Mouse (Mus musculus) spleen, postnatal 14 days (tissue): Measurements from ENCODE around the gene Ptpn11.

Source experiments
- DNase-seq, 2 experiments: peaks; one replicate each; pipeline ENCODE4 v3.0.0; 2021 to 2022; ENCODE audit warnings: low spot score in 2 of 2

The Ptpn11 gene

DNA sequence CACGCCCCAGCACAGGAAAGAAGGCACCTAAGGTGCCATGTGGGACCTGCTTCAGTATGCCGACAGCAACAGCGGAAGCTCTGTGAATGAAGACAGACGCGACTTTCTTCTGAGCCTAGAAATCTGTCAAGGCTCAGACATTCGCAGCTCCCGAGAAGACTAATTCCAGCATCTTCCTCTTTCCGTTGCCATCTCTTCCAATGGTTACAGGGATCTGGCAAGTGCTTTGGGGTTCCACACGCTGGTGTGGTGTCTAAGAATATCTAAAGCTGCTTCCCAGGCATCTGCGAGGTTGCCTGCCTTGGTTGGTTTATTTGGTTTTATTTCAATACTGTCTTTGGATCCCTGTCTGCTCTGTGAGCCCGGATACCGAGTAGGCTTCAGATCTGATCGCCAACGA lies 65.6 kb downstream of the Ptpn11 start:
- no peak for DNase-seq

DNA sequence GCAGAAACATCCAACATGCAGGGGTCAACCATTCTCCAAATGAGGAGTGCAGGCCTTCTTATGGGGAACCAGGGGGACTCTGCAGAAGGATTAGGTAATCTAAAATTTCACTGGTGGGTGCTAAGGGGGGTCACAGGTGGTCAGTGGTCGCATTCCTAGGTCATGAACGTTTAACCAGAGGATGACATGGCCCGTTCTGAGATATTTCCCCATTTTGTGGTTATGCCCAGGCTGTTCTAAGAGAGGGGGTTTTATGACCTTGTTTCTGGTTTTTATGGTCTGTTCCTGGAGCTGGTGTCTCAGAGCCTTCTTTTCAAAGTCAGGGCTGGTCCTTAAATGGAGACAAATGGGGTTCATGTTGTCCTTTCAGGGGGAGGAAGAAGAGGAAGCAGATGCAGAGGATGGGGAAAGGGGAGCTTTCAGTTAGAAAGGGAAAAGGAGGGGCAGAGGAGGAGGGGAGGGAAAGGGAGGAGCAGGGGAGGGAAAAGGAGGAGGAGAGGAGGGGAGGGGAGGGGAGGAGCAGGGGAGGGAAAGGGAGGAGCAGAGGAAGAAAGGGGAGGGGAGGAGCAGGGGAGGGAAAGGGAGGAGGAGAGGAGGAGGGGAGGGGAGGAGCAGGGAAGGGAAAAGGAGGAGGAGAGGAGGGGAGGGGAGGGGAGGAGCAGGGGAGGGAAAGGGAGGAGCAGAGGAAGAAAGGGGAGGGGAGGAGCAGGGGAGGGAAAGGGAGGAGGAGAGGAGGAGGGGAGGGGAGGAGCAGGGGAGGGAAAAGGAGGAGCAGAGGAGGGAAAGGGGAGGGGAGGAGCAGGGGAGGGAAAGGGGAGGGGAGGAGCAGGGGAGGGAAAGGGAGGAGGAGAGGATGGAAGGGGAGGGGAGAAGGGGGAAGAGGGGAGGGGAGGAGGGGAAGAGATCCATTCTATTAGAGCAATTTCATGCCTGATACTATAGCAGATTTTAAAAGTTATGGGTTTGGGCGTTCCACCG lies 66.7 kb downstream of the Ptpn11 start:
- no peak for DNase-seq

DNA sequence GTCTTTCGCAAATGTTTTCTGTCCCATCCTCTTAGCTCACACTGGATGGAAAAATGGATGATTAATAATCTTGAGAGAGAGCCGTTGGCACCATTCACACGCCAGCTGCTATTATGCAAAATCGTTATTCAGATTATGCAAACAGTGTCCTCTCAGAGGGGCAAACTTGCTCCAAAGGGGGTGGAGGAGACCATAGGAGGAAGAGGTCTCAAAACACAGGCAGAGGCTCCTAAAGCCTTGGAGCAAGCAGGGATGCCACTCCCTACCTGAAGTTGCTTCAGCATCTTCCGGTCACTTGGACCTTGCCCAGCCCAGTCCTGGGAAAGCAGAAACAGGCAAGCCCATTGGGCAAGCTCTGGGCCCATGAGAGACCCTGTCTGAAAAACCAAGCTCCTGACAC lies 67.8 kb downstream of the Ptpn11 start:
- no peak for DNase-seq

DNA sequence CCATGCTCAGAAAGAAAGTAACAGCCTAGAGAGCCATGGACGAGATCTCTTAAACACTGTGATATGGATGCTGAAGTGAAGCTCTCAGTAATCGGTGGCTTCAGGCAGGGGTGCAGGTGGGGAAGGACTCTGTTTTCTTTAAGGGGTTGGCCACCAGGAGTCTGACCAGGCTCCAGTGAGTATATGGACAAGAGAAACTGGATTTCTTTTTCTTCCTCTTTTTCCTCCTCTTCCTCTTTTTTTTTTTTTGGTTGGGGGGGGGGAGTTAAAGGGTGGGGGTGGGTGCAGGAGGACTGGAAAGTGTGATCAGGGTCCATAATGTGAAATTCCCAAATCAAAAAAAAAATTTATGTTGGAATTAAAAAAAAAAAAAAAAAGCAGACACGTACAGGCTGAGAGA lies 68.6 kb downstream of the Ptpn11 start:
- no peak for DNase-seq

DNA sequence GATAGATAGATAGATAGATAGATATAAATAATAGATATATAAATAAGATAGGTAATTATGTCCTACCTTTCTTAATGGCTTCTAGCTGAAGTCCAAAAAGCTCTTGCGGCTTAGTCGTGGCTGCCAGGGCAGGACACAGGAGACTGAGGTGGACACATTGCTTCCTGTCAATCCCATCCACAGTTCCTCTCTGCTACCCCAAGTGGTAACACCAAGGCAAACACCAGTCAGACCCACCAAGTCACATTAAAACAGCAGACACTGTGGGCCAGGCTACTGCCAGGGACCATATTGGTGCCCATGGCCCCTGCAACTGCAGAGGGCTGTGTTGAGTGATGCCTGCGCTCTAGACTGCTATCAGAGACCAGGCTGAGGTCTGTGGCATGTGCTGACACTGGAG lies 69.2 kb downstream of the Ptpn11 start:
- no peak for DNase-seq

DNA sequence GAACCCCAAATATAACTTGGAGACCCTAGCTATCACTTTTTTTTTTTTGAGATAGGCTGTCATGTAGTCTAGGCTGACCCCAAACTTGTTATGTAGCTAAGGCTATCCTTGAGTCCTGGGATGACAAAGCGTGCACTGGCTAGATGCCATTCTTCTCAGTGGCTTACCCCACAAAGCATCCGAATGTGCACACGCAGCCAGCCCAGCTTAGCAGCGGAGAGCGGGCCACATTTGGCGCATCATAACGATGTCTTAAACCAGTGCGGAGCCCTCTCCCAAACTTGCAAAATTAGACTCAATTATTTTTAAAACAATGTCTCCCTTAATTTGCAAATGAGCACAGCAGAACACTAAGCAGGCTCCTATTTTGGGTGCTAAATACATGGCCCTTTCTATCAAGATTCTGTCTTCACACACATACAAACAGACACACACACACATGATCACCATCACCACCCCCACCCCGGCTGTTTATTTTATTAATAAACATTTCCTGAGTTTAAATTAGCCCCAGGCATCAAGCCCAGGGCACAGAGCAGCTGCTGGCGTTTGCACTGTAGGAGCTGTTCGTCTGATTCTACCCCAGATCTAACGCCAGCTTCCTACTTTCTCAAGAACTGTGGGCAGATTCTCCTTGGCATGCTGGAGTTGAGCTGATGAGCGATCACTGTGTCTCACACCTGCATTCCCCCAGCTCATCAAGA lies 71.7 kb downstream of the Ptpn11 start:
- no peak for DNase-seq

DNA sequence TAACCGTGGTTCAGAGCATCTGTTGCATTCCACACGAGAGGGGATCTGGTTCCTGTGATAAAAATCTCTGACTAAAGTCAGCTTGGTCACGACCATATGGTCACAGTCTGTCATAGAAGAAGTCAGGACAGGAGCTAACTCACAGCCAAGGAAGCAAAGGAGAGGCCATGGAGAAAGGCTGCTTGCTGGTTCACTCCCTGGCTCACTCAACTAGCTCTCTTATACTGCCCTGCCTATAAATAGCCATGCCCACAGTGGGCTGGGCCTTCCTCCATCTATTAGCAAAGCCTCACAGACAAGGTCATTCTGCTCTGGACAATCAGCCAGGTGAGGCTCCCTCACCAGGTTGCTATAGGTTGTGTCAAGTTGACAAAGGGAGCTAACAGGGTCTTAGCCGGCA lies 72.9 kb downstream of the Ptpn11 start:
- DNase-seq = no peak

DNA sequence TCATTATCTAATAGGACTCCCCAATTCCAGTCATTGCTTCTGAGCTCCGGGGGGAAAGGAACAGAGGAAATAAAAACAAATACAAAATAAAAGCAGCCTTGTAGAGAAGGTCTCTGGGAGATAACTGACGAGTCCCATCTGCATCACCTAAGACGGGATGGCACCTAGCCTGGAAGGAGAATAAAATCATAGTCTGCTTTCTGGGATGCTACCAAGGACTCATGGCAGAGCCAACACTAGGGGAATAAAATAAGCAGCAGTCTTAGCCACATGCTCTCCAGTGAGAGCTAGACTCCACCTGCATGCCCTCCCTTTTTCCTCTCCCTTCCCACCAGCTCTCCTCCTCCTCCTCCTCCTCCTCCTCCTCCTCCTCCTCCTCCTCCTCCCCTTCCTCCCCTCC lies 74.3 kb downstream of the Ptpn11 start:
- DNase-seq = no peak

DNA sequence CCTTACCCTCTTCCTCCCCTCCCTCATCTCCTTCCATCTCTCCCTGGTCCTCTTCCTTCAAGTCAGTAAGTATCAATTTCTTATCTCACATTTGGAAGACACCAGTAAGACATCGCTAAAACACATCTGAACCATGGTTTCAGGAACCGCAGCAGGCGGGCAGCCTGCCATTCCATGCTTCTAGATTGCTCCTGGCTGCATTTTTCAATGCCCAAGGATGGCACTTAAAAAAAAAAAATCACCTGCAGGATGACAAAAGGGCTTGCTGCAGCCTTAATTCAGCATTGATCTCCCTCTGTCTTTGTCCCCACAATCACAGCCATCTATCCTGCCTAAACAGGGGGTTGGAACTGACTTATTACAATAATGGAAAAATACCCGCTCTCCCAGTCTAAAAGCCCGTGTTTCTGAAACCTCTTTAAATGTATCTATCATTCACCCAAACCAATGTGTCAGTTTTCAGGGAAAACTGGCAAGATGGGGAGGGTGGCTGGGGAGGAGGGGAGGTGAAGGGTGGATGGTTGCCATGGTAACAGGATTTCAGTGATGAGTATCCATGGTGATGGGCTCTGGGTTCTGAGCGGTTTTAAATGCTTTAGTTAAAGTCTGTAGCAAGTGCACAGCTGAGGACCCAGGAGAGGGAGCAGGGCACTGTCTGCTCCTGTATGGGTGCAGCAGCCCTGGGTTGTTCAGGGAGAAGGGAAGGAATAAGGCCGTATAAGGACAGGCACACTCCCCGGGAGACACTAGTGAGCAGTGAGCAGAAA lies 75.6 kb downstream of the Ptpn11 start:
- no peak for DNase-seq

DNA sequence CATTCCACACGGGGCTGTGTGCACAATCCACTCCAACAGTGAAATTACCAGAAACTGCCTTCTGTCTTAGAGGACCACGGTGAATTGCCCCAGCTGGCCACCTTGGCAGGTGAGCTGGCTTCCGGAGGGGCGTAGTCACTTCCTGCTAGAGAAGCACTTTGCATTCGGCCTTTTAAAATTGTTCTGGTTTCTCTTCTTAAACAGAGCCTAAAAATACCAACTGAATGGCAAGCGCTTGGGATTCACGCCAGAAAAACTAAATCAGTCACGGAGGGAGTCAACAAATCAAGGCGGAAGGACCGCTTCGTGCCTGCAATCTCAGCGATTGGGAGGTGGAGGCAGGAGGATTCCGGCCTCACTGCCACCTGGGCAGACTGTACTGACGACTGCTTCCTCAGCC lies 77.0 kb downstream of the Ptpn11 start:
- no peak for DNase-seq

DNA sequence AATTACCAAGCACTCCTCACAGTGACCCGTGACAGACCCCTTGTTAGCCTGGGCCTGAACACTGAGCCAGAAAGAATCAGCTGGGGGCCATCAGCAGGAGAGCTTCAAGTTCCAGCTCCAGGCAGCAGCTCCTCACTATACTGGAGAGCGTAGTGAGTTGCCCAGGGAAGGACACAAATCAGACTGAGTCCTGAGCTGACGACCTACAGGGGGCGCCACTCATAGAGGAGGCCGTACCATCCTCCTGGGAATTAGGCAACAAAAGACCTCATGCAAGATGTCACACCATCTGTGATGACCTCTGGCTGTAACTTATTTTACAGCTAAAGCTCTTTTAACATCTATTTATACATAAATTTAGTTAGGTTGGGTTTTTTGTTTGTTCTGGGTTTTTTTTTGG lies 78.8 kb downstream of the Ptpn11 start:
- DNase-seq = peak in 1 of 2 experiments; percentile 11

DNA sequence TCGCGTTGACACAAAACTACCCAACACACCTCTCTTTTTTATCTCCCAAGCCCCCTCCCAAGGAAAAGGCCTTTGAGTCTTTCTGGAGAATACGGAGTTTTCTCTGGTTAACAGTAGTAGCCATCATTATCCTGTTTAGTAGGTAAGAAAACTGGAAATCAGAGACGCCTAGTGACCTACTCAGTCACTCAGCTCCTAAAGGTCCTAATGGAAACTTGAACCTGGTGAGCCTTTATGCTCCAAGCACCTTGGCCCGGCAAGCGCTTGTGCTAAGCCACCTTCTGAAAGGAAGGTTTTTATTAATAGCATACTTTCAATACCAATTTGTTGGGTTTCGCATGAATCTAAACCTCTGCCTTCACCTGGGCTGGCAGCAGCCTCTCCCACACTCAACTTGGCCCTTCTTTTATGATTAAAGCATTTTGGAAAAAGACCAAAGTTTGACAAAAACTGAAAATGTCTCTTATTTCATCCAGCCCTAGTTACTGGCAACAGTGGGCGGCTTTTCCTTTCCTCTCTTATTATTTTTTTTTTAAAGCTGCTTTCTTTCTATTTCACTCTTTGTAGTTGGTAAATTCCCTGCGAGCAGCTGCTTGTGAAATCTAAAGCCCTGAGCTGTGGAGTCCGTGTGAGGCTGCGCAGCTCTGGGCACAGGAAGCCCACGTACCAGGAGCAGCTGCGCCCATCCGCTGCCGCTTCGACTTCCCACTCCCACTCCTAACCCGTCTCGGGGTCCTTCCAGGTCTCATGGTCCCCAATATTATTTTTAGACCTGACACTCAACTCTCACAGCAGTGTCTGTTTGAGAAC lies 79.9 kb downstream of the Ptpn11 start:
- DNase-seq = no peak

DNA sequence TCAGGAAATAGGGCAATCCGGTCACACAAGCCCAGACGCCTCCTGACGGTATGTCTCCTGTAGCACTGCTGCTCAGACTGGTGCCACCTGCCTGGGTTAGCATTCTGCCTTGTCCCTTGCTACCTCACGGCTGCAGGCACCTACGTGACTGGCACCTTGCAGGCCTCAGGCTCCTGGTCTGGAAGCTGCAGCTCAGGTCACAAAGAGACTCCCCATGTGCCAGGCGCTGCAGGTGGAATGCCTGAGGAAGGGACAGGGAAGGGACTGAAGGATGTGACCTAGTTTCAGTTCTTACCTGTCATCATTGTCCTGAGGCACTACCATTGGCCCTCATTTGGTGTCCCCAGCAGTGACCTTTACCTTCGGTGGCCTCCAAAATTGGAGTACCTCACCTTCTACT lies 82.0 kb downstream of the Ptpn11 start:
- DNase-seq = no peak

DNA sequence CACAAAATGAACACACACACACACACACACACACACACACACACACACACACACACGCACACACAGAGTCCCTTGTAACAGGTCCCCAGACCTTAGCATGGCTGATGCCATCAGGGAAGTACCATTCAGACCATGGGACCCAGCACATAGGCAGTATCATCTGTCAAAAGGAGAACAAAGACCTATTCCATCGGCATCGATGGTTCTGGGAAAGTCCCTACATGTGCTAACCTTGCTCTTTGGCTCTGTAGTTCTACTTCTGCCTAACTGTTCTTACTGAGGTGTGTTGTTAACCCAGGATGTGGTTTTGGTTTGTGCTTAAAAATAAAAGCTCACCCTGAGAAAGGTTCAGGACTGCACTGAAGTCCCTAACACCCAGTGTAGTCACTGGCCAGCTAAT lies 84.3 kb downstream of the Ptpn11 start:
- peak in 1 of 2 experiments; percentile 3 for DNase-seq

DNA sequence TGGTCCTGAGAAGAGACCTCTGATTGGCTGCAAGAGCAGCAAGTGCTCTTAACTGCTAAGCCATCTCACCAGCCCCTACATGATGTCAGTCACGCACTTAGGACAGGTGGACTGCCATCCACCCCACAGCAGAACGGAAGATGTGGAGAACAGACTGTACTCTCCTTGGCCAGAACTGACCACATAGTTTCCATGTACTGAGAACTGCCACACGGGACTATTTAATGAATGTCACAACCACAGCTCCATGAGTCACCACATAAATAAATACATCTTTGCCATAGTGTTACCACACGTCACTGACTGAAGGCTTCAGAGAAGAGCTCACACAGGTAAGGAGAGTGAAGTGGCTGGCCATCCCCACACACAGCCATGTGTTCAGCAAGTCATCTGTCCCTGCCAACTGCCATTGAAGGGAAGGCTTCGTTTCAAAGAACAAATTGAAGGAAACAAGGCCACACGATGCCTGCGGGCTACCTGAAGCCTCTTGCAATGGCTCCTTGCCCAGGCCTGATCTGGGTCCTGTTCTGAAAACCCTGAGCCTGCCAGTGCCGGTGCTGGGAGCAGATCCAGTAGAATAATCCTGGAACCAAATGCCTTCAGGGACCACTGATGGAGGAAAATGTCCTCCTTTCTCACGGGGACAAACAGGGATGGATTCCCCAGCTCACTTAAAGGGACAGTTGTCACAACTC lies 90.2 kb downstream of the Ptpn11 start:
- no peak for DNase-seq

DNA sequence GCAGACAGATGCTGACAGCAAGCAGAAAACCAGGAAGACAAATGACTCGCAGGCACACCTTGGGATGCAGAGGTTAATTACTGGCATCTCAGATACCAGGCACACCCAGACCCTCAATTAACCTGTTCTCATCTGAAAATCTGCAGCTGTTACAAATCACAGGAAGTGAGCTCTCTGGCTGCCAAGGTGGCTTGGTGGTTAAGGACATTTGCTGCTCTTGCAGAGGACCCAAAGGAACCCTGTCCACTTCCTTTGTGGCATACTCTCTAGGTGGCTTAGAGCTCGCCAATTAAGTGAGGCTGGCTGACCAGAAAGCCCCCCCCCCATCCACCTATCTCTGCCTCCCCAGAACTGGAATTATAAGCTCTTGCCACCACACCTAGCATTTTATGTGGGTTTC lies 91.1 kb downstream of the Ptpn11 start:
- DNase-seq = no peak

DNA sequence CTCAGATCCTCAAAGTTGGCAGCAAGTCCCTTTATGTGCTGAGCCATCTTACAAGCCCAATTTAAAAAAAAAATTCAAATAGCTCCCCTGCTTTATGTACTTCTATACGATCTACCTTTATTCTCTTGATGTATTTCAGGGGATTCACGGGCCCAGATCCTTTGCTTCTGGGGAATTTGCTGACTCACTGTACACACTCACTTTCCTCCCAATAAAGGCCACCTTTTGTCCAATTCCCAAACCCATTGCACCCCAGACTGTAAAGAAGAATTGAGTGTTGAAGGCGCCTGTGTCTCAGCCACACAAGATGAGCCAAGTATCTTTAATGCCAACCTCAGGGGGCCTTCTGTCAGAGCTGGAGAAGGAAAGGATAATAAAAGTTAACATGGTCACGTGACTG lies 93.2 kb downstream of the Ptpn11 start:
- DNase-seq = no peak

DNA sequence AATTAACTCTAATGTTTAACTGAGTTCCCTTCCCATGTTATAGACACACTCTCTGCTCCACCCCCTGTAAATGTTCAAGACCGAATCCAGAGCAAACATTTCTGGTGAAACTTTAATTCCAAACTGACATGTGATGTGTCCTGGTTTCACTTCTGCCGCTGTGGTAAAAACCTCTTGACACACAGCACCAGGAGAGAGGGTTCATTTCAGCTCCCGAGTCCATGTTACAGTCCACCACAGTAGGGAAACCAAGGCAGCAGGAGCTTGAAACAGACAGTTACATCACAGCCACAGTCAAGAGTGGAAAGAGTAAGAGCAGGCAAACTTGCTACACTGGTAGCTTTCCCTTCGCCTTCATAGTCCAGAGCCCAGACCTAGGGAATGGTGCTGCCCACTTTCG lies 94.5 kb downstream of the Ptpn11 start:
- DNase-seq = no peak

DNA sequence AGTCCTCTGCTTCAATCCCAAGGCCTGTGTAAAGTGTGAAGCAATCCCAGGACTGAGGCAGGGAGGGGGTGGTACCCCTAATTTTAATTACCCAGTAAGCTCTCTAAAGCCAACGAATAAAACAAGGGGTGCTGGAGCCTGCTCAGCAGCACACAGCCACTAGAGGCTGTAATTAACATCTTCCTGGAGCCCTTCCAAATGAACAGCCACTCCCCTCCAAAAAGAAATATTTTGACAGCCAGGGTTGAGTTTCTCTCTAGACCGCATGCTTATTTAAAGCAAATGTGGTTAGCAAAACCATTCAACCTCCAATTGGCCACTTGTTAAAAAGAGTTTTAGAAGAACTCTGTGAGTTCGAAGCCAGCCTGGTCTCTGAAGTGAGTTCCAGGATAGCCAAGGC lies 97.9 kb downstream of the Ptpn11 start:
- DNase-seq = no peak

DNA sequence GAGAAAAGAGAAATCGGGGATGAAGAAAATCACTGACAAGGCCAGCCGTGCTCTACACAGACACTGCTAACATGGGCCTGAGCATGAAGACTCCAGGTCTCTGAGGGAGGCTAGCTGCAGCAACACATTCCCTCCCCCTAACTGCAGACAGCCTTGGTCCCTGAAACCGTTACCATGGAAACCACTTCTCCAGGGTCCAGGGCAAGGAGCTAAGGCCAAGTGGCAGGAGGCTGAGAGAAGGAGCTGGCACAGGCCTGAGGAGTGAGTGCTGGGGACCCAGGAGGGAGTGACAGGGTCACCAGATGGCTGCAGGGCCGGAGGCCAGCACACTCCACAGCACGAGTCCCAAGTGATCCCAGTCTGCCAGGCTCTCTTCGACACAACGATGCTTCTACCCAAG lies 101.5 kb downstream of the Ptpn11 start:
- no peak for DNase-seq

DNA sequence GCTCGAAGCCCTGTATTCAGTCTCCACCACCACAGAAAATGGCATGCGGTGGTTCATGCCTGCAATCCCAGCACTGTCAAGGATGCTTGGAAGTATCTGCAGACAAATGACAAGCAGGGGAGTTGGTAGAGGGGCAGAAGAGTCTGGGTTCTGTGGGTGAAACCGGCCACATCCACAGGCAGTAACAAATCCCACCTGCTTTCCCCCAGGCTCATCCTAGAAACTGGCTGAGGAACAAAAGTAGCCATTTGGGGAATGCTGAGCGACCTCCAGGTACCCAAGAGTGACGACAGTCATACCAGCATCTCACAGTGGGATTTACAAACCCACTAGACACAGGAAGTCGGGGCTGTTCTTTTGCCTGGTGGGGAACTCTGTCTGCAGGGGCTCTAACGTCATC lies 103.5 kb downstream of the Ptpn11 start:
- DNase-seq = no peak
